Mouse (Mus musculus) heart, postnatal 10 days (tissue): ENCODE data around the gene Raf1. TPM values are rescaled to one million over a fixed set of nuclear protein-coding genes. Genes with fewer than 3 reads are reported as not detected.
"Not testable (repeated sequence)": the region's sequence is repeated elsewhere in the genome, so short reads cannot be mapped to it uniquely, and the experiment has no call there.

Experiments used
- DNase-seq, 2 experiments: peaks; one replicate each; pipeline ENCODE4 v3.0.0; 2021
- intact Hi-C: fragments of 180-260 bp; cut with DNase I; formaldehyde crosslinking; loops from one replicate; pipeline ENCODE4 v1.15.1; 2025
- total RNA-seq, 2 experiments: library from RNA; stranded (reverse); gene quantifications; 2 replicates each; pipeline ENCODE4 v1.2.3; 2021

Raf1 gene
- total RNA-seq, 2 experiments from 2014 or later = 111 to 119 TPM

GRCm38 (mm10) chr6:115684851-115685646, 8.6 kb upstream of the Raf1 start:
- intact Hi-C loops = no loop called here
- no peak for DNase-seq

GRCm38 (mm10) chr6:115684271-115684670, 7.8 kb upstream of the Raf1 start:
- intact Hi-C loops = no loop called here
- DNase-seq = no peak

DNA sequence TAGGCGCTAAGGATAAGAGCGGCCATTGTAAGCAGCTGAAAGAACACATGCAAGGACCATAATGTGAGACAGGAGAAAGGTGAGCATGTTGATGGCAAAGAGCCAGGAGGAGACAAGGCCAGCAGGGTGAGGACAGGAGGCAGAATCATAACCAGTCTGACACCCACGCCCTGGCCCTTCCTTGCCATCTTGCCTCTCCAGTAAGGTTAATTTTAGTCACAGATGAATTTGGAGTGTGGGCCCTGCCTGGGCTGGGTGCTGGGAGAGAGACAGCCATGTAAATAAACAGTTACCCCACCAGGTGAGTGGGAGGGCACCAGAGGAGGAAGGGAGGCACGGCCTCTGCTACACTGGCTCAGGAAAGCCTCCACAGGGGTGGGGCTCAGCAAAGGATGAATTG, 4.6 kb upstream of the Raf1 start:
- intact Hi-C loops = no loop called here

DNA sequence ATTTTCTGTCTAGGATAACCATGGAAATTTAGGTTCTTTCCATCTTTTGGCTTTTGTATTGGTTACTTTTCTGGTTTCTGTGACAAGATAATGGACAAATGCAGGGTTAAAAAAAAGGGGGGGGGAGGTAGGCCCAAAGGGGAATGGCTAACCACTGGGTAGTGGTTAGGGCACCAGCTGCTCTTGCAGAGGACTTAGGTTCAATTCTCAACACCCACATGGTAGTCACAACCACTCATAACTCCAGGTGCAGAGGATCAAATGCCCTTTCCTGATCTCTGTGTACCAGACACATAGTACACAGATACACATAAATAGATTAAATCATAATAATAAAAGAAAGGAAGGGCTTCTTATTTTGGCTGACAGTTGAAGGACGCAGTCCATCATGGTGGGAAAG, 1.6 kb upstream of the Raf1 start:
- DNase-seq = no peak
- intact Hi-C loops = loop anchor here (5.0 kb wide), 2 partner anchors 76 to 99 kb away; partner anchors contain the start of gene Mkrn2

More for the DNA sequence above, 4.6 kb upstream of the Raf1 start:
- DNase-seq = no peak

DNA sequence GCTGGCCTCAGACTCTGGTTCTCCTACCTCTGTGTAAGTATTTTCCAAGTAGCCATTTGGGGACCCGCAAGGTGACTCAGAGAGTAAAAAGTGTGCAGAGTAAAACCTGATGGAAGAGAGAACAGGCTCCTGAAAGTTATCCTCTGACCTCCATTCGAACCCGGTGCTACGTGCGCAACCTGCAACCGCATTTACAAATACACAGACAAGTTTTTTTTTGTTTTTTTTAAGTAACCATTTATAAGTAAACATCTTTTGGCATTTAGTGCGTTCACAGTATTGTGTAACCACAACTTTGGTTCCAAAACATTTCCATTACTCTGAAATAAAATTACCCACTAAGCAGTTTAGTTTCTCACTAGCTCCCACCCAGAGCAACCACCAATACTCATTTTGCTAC, 1.0 kb upstream of the Raf1 start:
- intact Hi-C loops = loop anchor here (5.0 kb wide), 2 partner anchors 75 to 100 kb away; partner anchors contain the start of gene Mkrn2
- DNase-seq = no peak

DNA sequence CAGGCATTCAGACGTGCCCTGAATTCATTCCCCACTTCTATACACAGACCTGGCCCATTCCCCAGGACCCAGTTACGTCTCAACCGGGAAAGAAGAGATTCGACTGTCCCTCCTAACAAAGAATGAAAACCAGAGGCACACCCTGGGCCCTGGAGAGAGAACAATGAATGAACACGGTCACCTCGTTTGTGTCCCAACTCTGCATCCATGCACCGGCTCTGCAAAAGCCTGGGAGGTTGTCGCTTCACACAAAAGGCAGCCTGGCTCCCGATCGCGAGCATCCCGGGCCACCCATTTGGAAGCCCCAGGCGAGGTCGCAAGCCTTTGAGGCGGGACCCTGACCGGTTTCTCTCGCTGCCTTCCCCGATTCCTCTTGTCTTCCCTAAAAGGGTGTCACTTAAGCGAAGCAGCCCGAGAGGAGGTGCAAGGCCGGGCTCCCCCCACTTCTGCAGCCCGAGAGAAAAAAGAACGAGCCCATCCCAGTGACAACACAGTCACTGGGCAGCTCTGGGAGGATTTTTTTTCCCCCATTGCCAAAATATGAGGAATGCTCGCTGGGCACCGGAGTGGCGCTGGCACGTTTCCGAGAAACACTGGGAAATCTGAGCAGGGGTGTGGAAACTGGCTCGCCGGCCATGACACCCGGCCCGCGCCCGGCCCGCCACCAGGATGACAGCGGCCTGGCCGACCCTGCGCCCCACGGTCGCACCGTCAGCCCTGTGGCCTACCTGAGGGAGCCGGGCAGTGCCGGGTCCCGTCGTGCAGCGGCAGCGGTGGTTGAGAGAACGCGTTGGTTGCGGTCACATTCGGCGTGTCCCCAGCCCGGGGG, 713 bp downstream of the Raf1 start:
- peak; percentile 82 to 87 for DNase-seq
- intact Hi-C loops = loop anchor here (1.0 to 5.0 kb wide), 3 partner anchors 43 to 102 kb away; partner anchors contain the start of gene Mkrn2

DNA sequence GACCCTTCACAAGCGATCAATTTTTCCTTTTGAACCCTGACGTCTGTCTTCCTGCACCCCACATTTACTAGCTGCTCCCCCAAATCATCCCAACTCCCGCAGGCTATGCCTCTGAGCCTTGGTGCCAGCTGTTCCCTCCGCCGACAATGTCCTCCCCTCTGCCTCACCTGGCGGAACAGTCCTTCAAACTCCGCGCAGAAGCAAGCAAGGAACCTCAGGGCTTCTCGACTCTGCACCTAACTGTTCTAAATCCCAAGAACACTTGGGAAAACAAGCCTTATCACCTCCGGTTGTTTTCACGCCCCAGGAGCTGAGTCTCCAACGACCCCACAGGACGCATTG, 1.3 kb downstream of the Raf1 start:
- intact Hi-C loops = loop anchor here (1.0 to 5.0 kb wide), 3 partner anchors 43 to 102 kb away; partner anchors contain the start of gene Mkrn2
- DNase-seq = peak; percentile 31 to 47

DNA sequence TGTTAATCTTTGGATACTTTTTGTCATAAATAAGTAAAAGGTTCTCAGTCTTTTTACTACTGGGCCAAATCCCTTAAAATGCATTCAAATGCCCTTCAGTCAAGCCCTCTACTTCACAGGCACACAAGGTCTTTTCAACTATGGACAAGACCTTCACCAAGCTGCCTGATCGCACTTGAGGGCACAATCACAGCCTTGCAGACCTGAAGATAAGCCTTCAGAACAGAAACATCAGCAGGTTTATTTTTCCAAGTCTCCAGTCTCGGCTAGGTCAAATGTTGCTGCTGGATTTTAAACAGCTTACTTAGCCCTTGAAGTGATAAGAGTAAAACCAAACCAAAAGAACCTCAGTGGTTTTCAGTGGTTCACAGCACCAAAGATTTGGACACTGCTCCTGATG, 2.1 kb downstream of the Raf1 start:
- DNase-seq = no peak
- intact Hi-C loops = no loop called here

DNA sequence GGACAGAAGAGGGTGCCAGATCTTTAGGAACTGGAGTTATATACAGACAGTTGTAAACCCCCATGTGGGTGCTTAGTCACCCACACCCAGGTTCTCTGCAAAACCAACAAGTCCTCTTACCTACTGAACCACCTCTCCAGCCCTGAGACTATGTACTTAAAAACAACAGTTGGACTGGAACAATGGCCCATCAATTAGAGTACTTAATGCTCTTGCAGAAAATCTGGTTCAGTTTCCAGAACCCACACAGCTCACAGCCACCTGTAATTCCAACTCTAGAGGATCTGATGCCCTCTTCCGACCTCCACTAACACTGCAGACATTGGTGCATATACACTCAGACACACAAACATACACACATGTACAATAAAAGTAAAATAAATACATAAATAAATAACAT, 3.7 kb downstream of the Raf1 start:
- intact Hi-C loops = no loop called here
- DNase-seq = no peak

- intact Hi-C loops = loop anchor here (5.0 kb wide), 1 partner anchor 39 kb away; no protein-coding TSS in a partner anchor
- DNase-seq = peak in 1 of 2 experiments; percentile 24
Measured at GRCm38 (mm10) chr6:115666641-115667040, 9.8 kb downstream of the Raf1 start.

DNA sequence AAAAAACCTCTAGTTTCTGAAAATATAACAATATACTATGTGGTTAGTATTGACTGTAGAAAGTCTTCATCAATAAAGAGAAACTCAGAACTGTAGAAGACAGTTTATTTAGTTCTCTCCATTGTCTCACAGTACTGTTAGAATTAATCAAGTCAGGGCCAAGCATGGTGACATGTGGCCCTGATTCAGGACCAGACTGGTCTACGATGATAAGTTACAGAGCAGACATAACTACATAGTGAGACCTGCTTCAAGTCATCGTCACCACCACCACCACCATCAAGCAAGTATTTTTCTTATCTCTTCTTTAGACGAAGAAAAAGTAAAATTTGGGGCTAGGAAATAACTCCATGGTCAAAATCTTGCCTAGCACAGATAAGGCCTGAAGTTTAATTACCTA, 12.2 kb downstream of the Raf1 start:
- DNase-seq = no peak
- intact Hi-C loops = no loop called here

DNA sequence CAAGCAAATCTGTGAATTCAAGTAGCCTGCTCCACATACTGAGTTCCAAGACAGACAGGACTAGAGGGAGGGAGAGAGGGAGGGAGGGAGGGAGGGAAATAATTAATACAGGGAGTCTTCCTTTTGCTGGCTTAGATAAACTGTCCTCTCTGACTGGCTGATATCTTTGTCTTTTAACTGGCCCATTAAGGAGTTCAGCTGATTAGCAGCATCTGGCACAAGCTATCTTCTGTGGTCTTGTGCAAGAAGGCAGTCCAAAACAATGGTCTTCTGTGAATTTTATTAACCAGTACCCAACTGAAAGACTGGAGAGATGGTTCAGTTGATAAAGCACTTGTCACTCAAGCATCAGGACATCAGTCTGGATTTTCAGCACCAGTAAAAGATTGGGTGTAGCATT, 17.6 kb downstream of the Raf1 start:
- DNase-seq = no peak
- intact Hi-C loops = no loop called here

DNA sequence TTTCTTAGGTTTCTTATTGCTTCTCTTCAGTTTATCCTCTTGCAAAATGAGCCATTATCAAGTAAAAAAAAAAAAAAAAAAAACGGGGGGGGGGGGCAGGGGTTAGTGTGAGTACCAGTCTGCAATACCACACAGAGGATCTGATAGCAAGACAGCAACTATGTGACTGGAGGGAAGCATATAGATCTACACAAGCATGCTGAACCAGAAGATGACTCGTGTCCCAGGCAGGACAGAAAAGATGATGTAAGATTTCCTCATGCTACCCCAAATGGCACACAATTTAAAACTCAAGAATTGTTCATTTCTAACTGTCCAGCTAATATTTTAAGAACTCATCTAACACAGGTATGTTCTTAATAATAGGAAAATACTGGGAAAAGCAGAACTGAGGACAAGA, 22.5 kb downstream of the Raf1 start:
- intact Hi-C loops = no loop called here

DNA sequence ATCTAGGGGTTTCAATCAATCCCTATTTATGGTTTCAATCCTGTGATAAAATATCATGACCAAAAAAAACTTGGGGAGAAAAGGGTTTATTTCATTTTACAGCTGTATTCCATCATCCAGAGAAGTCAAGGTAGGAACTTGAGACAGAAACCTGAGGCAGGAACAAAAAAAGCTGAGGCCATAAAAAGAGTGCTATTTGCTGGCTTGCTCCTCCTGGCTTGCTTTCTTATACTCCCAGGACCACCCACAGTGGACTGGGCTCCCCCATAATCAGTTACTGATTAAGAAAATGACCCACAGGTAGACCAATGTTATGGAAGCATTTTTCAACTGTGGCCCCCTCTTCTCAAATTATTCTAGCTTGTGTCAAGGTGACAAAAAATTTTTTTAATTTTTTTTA, 24.7 kb downstream of the Raf1 start:
- intact Hi-C loops = no loop called here

More for the DNA sequence above, 22.5 kb downstream of the Raf1 start:
- DNase-seq = no peak

GRCm38 (mm10) chr6:115650476-115651427, 25.7 kb downstream of the Raf1 start:
- DNase-seq = peak; percentile 45 to 48
- intact Hi-C loops = no loop called here

More for the DNA sequence above, 24.7 kb downstream of the Raf1 start:
- DNase-seq = no peak

GRCm38 (mm10) chr6:115649792-115650365, 26.6 kb downstream of the Raf1 start:
- intact Hi-C loops = no loop called here
- DNase-seq = no peak

- no peak for DNase-seq
- intact Hi-C loops = loop anchor here (5.0 kb wide), 1 partner anchor 79 kb away; no protein-coding TSS in a partner anchor
Measured at GRCm38 (mm10) chr6:115643315-115643714, 33.1 kb downstream of the Raf1 start.

DNA sequence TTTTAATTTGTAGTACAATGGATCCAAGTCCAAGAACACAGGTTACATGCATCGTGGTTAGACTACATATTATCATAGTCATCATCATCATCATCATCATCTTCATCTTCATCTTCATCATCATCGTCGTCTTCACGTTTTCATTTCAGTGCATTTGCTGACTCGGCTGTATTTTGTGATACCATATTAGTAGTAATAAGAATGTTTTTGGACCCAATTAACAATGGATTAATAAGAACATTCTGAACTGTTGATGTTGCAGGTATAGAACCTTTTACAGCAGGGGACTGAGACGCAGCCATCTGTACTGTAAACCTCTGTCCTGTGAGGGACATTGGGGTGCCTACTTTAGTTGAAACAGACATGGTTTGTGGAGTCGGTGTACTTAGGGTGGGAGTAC, 38.2 kb downstream of the Raf1 start:
- intact Hi-C loops, DNase-seq: not testable (repeated sequence)

GRCm38 (mm10) chr6:115634015-115634414, 42.4 kb downstream of the Raf1 start:
- no peak for DNase-seq
- intact Hi-C loops = no loop called here
